Comparison of ENCODE assay signal across 8 mouse cellular contexts in the genomic region with DNA sequence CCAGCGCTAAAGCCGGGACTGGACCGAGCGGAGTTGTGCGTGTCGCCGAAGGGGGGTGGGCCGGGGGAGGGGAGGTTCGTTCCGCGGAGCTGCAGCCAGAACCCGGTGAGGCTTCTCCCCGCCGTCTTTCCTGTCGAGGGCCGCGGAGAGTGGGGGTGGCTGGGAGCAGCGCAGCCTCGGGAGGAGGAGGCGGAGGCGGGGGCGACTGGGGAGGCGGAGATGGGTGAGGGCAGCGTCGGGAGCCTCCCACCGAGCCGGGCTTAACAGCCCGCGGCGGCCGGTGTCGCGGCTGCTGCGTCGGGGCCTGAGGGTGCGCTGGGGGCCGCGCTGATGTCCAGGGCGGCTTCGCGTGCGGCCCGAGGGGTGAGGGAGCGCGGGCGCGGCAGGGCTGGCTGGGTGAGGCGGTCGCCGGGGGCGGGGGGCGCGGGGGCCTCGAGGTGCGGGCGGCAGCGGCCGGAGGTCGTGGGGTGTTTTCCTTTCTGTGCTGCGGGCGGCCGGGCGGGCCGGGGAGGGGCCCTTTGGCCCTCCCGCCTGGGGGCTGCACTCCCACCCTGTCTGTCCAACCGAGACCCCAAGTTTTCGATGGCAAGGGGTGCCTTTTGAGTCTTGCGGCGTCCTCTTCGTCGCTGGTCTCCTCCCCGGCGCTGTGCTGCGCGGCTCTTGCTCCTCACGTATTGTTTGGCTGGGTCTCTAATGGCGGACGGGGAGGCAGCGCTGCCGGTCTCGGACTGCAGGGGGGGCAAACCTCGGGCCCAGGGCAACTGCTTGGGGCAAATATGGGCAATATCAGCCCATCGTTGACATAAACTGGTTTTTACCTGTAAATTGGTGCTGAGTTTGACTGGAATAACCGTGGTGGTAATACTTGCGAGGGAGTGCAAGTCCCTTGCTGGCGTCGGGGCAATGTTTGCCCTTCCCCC. TPM values are rescaled to one million over a fixed set of nuclear protein-coding genes. Genes with fewer than 3 reads are reported as not detected.
DNase-seq lines count a peak whose midpoint lies in the region; ATAC-seq lines count a peak whose summit lies in the region.
"Not testable (repeated sequence)": the region's sequence is repeated elsewhere in the genome, so short reads cannot be mapped to it uniquely, and the experiment has no call there.

A gene (plus strand): TSS at position 60 of the 920 bp plus-strand sequence.

- H3K4me1 ChIP-seq in hindbrain, embryonic 15.5 days (replicated peaks), result peaks cover 29% of the 10 kb centered on the region

- H3K36me3 ChIP-seq in hindbrain, embryonic 15.5 days, result not testable (repeated sequence)

- under 1% methylated on average over 42 of the region's 87 CpGs for WGBS in hindbrain, embryonic 15.5 days

- peak; percentile 19 for ATAC-seq in hindbrain, embryonic 15.5 days (ENCODE audit: low FRiP score, low read depth)

- peak within 1 kb of the TSS; percentile 89 for H3K9ac ChIP-seq in hindbrain, embryonic 15.5 days

- H3K27me3 ChIP-seq in hindbrain, embryonic 15.5 days, result not testable (repeated sequence)

- peak within 1 kb of the TSS; percentile 95 for H3K4me3 ChIP-seq in hindbrain, embryonic 15.5 days

- peak within 1 kb of the TSS; percentile 99 for H3K27ac ChIP-seq in hindbrain, embryonic 15.5 days (replicated peaks)

- peak; percentile 87 for DNase-seq in ZHBTc4 (ENCODE audit: low read depth, low spot score)
- peak; percentile 50 to 71 for DNase-seq in cerebellum, postnatal 4 days (ENCODE audit: low spot score in 2 of 2)
- DNase-seq in gastrocnemius, adult 18-20 months (ENCODE audit: low spot score), result peak; percentile 64
- DNase-seq in left cerebral cortex, adult 18-20 months (ENCODE audit: low spot score in 2 of 2), result peak; percentile 50 to 63
- peak; percentile 83 to 86 for DNase-seq in lung, postnatal 4 days
- DNase-seq in retina, postnatal 1 day, result peak; percentile 77
- DNase-seq in thymus, postnatal 4 days, result peak; percentile 86

- not testable (repeated sequence) for H3K9me3 ChIP-seq in hindbrain, embryonic 15.5 days

- H3K4me2 ChIP-seq in hindbrain, embryonic 15.5 days, result peak within 1 kb of the TSS; percentile 82

RNA-seq across cellular contexts. Expression of the gene that starts here (rescaled TPM):
- total RNA-seq in gastrocnemius, adult 18-20 months (2021), result 10 to 100 TPM; 35.2 to 37.1 TPM
- 47.5 and 56.7 TPM in 2 replicates for polyA plus RNA-seq in hindbrain, embryonic 15.5 days (2015; fragmentation: Nextera tagmentation; extraction: Ambion mirVana)
- total RNA-seq in left cerebral cortex, adult 18-20 months (2021), result 10 to 100 TPM; 88.1 to 89.6 TPM

Comparison
In these comparisons a context has a peak if more than half of its experiments do, and no peak if none do; other contexts are left out.
1. Peak in every context shown above with its lines: DNase-seq, ATAC-seq, H3K4me3 ChIP-seq and H3K27ac ChIP-seq.